Mouse (Mus musculus) right cerebral cortex, postnatal 4 days (tissue): ENCODE data around the gene Psmd8.
"Not testable (repeated sequence)": the region's sequence is repeated elsewhere in the genome, so short reads cannot be mapped to it uniquely, and the experiment has no call there.

ENCODE experiments used
- DNase-seq: peaks from one replicate; pipeline ENCODE4 v3.0.0-alpha.2; 2022

Psmd8 gene

GRCm38 (mm10) chr7:29170066-29170754 is 10.3 kb downstream of the Psmd8 start, which contains the start of the genes Ggn and Spred3:
Gene Ggn (plus strand): TSS chr7:29170210.
Gene Spred3 (minus strand): TSS chr7:29170411.
- DNase-seq = peak; percentile 44

DNA sequence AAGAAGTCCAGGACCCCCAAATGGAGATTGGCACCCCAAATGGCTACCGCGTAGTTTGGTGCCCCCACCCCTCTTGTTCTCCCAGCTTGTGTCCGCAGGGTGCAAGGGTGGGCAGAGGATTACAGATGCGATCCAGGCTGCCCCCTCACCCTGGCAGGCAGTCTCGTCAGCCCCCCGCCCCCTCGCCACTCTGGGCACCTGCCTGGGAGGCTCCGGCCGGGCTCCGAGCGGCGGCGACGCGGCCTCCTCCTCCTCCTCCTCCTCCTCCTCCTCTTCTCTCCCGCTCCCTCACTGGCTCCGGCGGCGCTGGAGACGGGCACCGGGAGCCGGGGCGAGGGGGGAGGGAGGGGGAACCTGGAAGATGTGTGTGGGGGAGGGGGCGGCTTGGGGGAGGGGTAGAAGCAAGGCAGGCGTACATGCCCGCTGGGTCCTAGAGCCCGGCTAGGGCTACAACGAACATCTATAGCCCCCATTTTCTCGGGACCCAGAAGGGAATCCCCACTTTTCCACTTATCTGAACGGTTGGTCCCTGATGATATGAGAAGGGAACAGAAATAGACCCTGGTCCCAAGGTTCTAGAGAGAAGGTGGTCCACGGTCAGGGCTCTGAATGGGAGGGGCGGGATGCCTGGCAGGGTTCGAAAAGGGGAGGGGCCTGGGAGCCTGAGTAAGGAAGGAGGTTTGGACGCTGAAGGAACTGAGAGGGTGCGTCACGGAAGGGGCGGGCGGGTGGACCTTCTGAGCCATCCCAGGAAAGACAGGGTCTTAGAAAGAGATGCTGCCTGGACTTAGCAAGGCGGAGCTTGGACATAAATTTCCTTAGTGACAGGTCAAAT is 11.1 kb downstream of the Psmd8 start:
- DNase-seq = peak; percentile 81

GRCm38 (mm10) chr7:29168791-29169230 is 11.7 kb downstream of the Psmd8 start:
- DNase-seq = peak; percentile 57

GRCm38 (mm10) chr7:29168121-29168695 is 12.3 kb downstream of the Psmd8 start:
- DNase-seq = no peak

DNA sequence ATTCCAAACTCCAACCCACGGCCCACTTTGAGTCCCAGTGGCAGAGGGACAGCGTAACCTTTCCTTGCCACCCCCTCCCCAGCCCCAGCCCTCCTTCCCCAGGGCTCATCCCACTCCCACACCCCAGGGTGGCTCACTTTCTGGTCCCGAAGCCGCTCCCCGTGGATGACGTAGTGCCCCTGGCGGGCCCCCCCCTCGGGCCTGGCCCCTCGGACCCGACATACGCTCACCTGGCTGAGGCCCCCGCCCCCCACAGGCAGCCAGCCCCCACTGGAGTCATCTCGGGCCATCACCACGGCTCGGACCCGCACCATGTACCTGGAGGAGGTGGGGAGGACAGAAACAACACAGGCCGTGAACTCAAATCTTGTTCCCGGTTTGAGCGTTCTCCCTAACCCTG is 12.8 kb downstream of the Psmd8 start:
- no peak for DNase-seq

DNA sequence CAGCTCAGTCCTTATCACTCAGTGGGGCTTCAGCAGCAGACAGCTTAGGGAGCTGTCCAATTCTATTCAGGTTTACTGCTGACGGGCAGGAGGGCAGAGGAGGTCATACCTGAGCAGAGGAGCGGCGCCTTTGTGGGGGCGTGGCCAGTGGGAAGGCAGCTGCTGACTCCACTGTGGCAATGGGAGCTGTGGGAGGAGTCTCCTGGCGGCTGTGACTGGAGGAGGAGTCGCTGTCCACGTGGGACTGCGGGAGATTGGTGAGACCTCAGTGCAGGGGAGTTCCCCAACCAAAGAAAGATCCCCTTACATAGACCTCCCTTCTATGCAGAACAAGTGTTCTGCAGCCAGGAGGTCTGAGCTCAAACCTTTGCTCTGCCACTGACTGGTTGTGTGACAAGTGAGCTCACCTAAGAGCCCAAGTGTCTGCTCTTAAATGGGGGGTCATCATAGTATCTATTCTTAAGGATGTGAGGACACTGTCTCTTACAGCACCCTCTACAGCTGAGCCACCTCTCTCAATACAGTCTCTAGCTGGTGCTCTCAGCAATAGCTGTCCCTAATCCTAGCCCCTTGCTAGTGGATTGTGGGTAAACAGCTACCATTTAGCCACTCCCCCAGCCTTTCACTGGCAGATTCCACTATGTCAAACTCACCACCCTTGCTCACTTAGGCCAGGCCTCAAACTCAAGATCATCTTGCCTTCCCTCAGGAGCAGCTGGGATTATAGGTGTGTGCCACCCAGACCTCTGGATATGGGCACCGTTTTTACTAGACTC is 17.6 kb downstream of the Psmd8 start:
- DNase-seq = no peak

DNA sequence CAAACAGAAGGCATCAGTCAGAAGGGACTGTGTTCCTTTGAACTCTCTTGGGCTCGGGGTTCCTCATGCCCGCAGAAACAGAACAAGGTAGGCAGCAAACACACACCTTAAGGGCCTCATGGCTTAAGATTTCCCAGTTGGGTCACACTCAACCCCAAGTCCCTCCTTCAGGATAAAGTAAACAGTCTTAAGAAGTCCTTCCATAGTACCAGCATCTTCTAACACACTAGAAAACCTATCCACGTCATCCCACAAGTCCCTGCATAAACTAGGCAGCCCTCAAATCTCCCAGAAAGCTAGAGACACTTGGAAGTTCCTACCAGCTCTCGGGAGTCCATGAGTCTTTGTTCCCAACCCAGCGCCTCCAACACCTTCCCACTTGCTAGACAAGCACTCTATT is 18.2 kb downstream of the Psmd8 start:
- no peak for DNase-seq

DNA sequence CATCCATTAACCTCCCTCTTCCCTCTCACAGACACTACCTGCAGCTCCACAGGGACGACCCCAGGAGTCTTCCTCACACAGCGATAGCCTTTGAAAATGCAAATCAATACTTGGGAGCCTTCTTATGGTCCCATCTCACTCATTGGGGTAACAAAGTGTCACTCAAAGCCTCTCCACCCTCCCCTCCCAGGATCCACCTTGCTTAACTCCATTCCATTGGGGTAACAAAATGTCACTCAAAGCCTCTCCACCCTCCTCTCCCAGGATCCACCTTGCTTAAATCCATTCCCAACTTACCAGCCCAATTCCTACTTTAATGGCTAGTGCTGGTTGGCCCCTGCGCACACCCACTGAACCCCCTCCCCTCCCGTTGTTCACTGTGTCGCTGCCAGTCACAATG is 22.2 kb downstream of the Psmd8 start:
- DNase-seq = no peak

DNA sequence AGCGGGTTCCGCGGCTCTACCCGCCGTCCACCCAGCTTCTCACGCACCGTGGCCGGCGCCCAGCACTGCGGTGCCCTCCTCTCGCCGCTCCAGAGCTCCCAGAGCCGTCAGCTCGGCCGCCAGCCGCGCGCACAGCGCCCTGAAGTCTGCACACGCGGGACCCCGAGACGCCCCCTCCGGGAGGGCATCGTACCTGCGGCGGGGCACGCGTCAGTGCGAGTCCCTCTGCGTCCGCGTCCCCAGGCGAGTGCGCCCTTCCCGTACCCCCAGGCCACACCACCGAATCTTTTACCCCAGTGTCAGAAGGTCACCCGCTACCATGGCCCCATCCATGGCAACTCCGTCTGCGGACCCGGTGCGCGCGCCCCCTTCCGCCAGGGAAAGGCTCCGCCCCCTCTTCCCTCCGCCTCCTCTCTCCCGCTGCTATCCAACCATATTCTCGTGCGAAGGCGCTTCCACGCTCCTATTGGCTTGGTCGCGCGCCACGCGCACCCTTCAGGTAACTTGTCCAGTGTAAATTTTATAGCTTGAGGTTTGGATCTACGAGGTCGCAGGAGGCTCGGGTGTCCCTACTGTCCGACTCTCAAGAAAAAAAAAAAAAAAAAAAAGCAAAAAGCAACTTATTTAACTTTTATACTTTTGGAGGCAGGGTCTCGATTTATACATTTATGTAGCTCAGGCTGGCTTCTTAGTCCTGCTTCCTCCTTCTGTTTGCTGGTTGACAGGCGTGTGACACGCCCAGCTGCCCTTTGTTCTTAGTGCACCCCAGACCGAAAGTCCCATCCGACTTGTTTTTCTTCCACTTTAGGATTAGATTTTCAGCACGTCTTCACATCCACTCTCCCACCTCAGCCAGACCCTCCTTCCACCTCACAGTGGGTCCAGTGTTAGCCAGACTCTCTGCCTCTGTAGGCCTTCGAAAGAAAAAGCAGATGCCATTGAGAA is 24.4 kb downstream of the Psmd8 start, which contains the start of gene Fam98c:
Fam98c (minus strand) TSS at position 397 of the 945 bp plus-strand sequence.
- peak; percentile 81 for DNase-seq

DNA sequence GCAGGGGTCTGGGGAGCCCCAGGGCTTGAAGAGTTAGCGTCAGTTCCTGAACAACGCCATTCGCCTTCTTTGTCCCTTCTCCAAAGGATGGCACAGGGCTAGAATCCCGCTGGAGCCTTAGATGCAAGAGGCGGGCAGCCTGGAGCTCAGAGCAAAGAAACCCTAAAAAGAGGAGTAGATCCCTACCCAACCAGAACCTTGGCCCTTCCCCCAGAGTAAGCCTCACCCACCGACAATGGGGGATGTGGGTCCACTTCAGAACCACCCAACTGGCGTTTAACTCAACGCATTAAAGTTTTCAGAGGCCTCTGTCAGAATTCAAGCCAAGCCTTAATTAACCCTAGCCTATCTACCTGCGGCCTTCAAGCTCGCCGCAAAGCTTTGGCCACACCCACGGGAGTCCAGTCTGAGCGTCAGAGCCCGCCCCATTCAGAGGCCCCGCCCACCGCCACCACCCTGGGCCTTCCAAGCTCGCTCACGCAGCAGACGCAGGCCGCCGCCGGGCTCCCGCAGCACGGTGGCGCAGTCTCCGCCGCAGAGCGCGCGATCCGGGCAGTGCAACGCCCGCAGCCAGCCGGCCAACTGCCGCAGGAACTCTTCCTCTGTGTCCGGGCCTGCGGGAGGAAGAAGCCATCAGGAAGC is 25.2 kb downstream of the Psmd8 start:
- peak; percentile 88 for DNase-seq

- no peak for DNase-seq
These were observed 26.3 kb downstream of the Psmd8 start for GRCm38 (mm10) chr7:29154018-29154720.

GRCm38 (mm10) chr7:29151486-29151885 is 29.0 kb downstream of the Psmd8 start:
- no peak for DNase-seq

GRCm38 (mm10) chr7:29148771-29149170 is 31.7 kb downstream of the Psmd8 start:
- DNase-seq = no peak

DNA sequence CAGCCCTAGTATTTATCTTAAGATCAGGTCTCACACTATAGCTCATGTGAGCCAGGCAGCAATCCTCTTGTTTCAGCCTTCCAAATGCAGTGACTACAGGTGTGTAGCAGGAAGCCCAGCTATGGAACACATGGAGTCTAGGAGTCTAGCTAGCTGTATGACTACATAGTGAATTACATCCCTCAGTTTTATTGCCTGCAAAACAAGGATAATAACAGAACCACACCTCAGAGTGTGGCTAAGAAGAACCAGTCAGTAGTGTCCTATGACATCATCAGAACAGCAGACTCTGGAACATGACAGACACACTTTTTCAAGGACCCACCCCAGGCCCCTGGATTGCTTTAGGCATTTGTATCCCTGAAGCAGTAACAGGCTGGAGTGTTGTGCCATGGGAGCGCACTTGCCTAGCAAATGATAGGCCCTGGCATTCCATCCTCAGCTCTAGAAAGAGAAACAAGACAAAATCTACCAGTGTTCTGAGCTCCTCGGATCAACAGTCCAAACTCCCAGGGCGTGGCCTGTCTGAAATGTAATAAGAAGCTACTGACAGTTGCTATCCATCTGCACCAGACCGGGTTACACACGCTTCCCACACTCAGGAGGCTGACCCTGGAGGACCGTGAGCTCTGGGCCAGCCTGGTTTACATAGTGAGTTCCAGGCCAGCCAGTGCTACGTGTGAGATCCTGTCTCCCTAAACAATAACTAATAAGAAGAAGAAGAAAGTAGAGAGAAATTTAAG is 33.7 kb downstream of the Psmd8 start:
- no peak for DNase-seq

DNA sequence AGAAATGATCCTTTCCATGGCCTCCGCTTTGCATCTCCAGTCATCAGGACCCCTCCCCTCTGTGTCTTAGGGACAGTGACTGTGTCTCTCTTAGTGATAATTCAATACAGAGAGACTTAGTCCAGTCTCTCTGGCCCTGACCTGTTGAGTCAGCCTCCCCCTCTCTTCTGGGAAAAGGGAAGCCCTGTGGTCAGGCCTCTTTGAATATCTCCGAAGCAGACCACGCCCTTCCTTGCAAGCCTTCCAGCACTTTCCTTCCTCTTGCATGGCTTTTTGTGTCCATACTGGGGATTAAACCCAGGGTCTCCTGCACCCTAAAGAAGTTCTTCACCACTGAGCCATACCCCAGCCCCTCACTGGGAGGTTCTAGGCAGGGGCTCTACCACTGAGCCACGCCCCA is 36.5 kb downstream of the Psmd8 start:
- DNase-seq = no peak

DNA sequence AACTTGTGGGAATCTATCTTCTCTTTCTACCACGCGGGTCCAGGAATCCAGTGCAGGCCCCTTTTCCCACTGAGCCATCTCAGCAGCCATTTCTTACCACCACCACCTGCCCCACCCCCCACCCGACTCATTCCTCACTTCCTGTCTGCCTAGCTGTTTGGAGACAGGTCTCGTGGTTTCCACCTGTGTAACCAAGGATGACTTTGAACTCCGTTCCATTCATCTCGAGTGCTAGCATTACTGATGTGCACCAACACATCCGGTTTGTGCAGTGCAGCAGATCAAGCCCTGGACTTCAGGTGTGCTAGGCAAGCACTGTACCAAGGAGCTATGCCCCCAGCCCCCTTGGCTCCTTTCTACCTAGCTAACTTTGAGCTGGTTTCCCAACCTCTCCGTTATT is 39.1 kb downstream of the Psmd8 start:
- no peak for DNase-seq

DNA sequence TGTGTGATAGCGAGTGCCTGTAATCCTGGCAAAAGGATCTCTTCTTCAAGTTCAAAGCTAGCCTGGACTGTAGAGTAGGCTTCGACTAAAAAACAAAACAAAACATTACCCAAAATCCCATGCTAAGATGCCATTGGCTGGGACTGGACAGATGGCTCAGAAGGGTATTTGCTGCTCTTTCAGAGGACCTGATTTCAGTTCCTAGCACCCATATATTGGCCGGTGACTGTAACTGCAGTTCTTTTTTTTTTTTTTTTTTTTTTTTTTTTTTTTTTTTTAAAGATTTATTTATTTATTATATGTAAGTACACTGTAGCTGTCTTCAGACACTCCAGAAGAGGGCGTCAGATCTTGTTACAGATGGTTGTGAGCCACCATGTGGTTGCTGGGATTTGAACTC is 41.3 kb downstream of the Psmd8 start:
- DNase-seq = not testable (repeated sequence)

GRCm38 (mm10) chr7:29137429-29137828 is 43.1 kb downstream of the Psmd8 start:
- DNase-seq = no peak

DNA sequence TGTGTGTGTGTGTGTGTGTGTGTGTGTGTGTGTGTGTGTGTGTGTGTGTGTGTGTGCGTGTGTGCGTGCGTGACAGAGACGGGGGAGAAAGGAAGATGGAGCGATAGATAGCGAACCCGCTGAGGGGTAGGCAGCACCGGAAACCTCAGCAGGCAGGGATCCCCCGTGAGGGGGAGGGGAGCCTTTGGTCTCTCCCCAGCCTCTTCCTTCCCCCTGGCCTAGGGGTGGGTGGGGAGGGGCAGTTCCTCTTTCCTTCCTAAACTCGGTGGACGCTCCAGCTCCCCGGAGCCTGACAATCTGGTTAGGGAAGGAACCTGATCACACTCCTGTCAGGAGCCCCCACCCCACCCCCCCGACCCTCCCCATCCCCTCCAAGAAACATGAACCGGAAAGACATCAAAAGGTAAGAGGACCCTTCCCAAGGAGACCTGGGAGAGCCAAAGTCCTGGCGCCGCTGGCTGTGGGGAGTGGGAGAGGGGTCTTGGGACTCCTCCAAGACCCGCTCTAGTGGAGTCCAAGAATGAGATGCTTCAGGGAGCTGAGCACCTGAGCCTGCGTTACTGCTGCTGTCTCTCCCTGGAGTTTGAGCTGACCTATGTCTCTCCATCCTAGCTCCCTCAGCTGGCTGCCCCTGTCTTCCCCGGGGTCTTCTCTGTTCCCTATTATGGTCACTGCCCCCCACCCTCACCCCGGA is 45.7 kb downstream of the Psmd8 start, which contains the start of gene Rasgrp4:
Rasgrp4 (plus strand) TSS at position 159 of the 694 bp plus-strand sequence.
- no peak for DNase-seq
